Mouse (Mus musculus): Measurements from ENCODE around the gene Gpr18. TPM values are rescaled to one million over a fixed set of nuclear protein-coding genes. Genes with fewer than 3 reads are reported as not detected.

The Gpr18 gene
- polyA plus RNA-seq, 1 experiment from 2014 or later = 0.21 TPM

- H3K9ac ChIP-seq = no peak overlapping the region
- 0 out of 2 replicates have a peak, but pooled peaks cover 4% of the 10 kb centered on the region for H3K36me3 ChIP-seq
- 0 out of 2 replicates have a peak, but pooled peaks have one; percentile 34 for ATAC-seq (replicated peaks; ENCODE audit: insufficient number of reproducible peaks, insufficient read depth, low FRiP score, low read depth)
- no peak overlapping the region for H3K4me3 ChIP-seq
- H3K9me3 ChIP-seq (replicated peaks) = no peaks in the 10 kb centered on the region
- H3K27me3 ChIP-seq = no peaks in the 10 kb centered on the region
- no peak overlapping the region for H3K4me2 ChIP-seq
- peaks cover 19% of the 10 kb centered on the region for H3K4me1 ChIP-seq (replicated peaks)
- WGBS = 64% methylated on average over 12 of the region's 12 CpGs
- H3K27ac ChIP-seq = peak overlapping the region; percentile 3; the same call in 1 of the 2 replicates
These were observed 5.0 kb upstream of the Gpr18 start for GRCm38 (mm10) chr14:121920511-121921124.

- no peak for ATAC-seq (replicated peaks; ENCODE audit: insufficient number of reproducible peaks, insufficient read depth, low FRiP score, low read depth)
- no peak overlapping the region for H3K4me2 ChIP-seq
- no peak overlapping the region for H3K4me3 ChIP-seq
- no peak overlapping the region for H3K9ac ChIP-seq
- peaks cover 15% of the 10 kb centered on the region for H3K4me1 ChIP-seq (replicated peaks)
- no peaks in the 10 kb centered on the region for H3K9me3 ChIP-seq (replicated peaks)
- H3K27me3 ChIP-seq = no peaks in the 10 kb centered on the region
- no peak overlapping the region for H3K27ac ChIP-seq
- 26% methylated on average over 3 of the region's 3 CpGs for WGBS
- 0 out of 2 replicates have a peak, but pooled peaks cover 4% of the 10 kb centered on the region for H3K36me3 ChIP-seq
These were observed 4.2 kb upstream of the Gpr18 start for GRCm38 (mm10) chr14:121919752-121920151.

GRCm38 (mm10) chr14:121918266-121918665 is 2.7 kb upstream of the Gpr18 start:
- H3K27me3 ChIP-seq = no peaks in the 10 kb centered on the region
- peaks cover 14% of the 10 kb centered on the region for H3K4me1 ChIP-seq (replicated peaks)
- H3K4me3 ChIP-seq = no peak overlapping the region
- H3K4me2 ChIP-seq = no peak overlapping the region
- no peak overlapping the region for H3K9ac ChIP-seq
- no peak for ATAC-seq (replicated peaks; ENCODE audit: insufficient number of reproducible peaks, insufficient read depth, low FRiP score, low read depth)
- 0 out of 2 replicates have a peak, but pooled peaks cover 4% of the 10 kb centered on the region for H3K36me3 ChIP-seq
- no peak overlapping the region for H3K27ac ChIP-seq
- 68% methylated on average over 3 of the region's 3 CpGs for WGBS
- H3K9me3 ChIP-seq (replicated peaks) = no peaks in the 10 kb centered on the region

- Histone ChIP-seq H3K4me1 (replicated peaks) (peaks cover 14% of the 10 kb centered on the region), H3K9me3 (replicated peaks) (no peaks in the 10 kb centered on the region), H3K27ac (no peak overlapping the region; the same call in 1 of the 2 replicates), H3K27me3 (no peaks in the 10 kb centered on the region), H3K4me2 (no peak overlapping the region), H3K4me3 (no peak overlapping the region), H3K36me3 (0 out of 2 replicates have a peak, but pooled peaks cover 6% of the 10 kb centered on the region), H3K9ac (no peak overlapping the region)
- 85% methylated on average over 6 of the region's 6 CpGs for WGBS
- no peak for ATAC-seq (replicated peaks; ENCODE audit: insufficient number of reproducible peaks, insufficient read depth, low FRiP score, low read depth)
These were observed 922 bp upstream of the Gpr18 start for GRCm38 (mm10) chr14:121916311-121917094.

GRCm38 (mm10) chr14:121915143-121915542 is 438 bp downstream of the Gpr18 start:
- ATAC-seq (replicated peaks; ENCODE audit: insufficient number of reproducible peaks, insufficient read depth, low FRiP score, low read depth) = no peak
- Histone ChIP-seq H3K9me3 (replicated peaks) (no peaks in the 10 kb centered on the region), H3K36me3 (0 out of 2 replicates have a peak, but pooled peaks cover 6% of the 10 kb centered on the region), H3K4me2 (no peak overlapping the region), H3K27ac (no peak overlapping the region), H3K4me1 (replicated peaks) (peaks cover 2% of the 10 kb centered on the region), H3K4me3 (no peak overlapping the region), H3K9ac (no peak overlapping the region), H3K27me3 (no peaks in the 10 kb centered on the region)
- WGBS = 87% methylated on average over 5 of the region's 5 CpGs

- ATAC-seq (replicated peaks; ENCODE audit: insufficient number of reproducible peaks, insufficient read depth, low FRiP score, low read depth) = no peak
- H3K36me3 ChIP-seq = peaks cover 16% of the 10 kb centered on the region; the same call in 1 of the 2 replicates
- H3K9ac ChIP-seq = no peak overlapping the region
- H3K4me3 ChIP-seq = no peak overlapping the region
- H3K4me1 ChIP-seq (replicated peaks) = no peaks in the 10 kb centered on the region
- no peak overlapping the region for H3K27ac ChIP-seq
- H3K4me2 ChIP-seq = no peak overlapping the region
- 86% methylated on average over 7 of the region's 7 CpGs for WGBS
- no peaks in the 10 kb centered on the region for H3K27me3 ChIP-seq
- no peaks in the 10 kb centered on the region for H3K9me3 ChIP-seq (replicated peaks)
These were observed 3.1 kb downstream of the Gpr18 start for GRCm38 (mm10) chr14:121912501-121912900.

- 89% methylated on average over 6 of the region's 6 CpGs for WGBS
- H3K9ac ChIP-seq = no peak overlapping the region
- H3K27ac ChIP-seq = no peak overlapping the region
- H3K4me3 ChIP-seq = no peak overlapping the region
- H3K27me3 ChIP-seq = no peaks in the 10 kb centered on the region
- H3K9me3 ChIP-seq (replicated peaks) = no peaks in the 10 kb centered on the region
- no peak overlapping the region for H3K4me2 ChIP-seq
- peaks cover 3% of the 10 kb centered on the region for H3K4me1 ChIP-seq (replicated peaks)
- no peak for ATAC-seq (replicated peaks; ENCODE audit: insufficient number of reproducible peaks, insufficient read depth, low FRiP score, low read depth)
- H3K36me3 ChIP-seq = peaks cover 24% of the 10 kb centered on the region; the same call in 1 of the 2 replicates
These were observed 5.7 kb downstream of the Gpr18 start for GRCm38 (mm10) chr14:121909868-121910267.

- H3K36me3 ChIP-seq = peaks cover 24% of the 10 kb centered on the region; the same call in 1 of the 2 replicates
- ATAC-seq (replicated peaks; ENCODE audit: insufficient number of reproducible peaks, insufficient read depth, low FRiP score, low read depth) = no peak
- WGBS = 86% methylated on average over 11 of the region's 11 CpGs
These were observed 8.4 kb downstream of the Gpr18 start for GRCm38 (mm10) chr14:121906992-121907681.

GRCm38 (mm10) chr14:121906341-121906991 is 9.1 kb downstream of the Gpr18 start:
- no peak overlapping the region for H3K27ac ChIP-seq
- WGBS = 73% methylated on average over 8 of the region's 8 CpGs
- H3K4me2 ChIP-seq = no peak overlapping the region
- no peak for ATAC-seq (replicated peaks; ENCODE audit: insufficient number of reproducible peaks, insufficient read depth, low FRiP score, low read depth)
- H3K4me3 ChIP-seq = no peak overlapping the region
- H3K27me3 ChIP-seq = no peaks in the 10 kb centered on the region
- H3K9me3 ChIP-seq (replicated peaks) = no peaks in the 10 kb centered on the region
- peaks cover 22% of the 10 kb centered on the region; the same call in 1 of the 2 replicates for H3K36me3 ChIP-seq
- peaks cover 10% of the 10 kb centered on the region for H3K4me1 ChIP-seq (replicated peaks)
- no peak overlapping the region for H3K9ac ChIP-seq

More at GRCm38 (mm10) chr14:121906992-121907681, 8.4 kb downstream of the Gpr18 start:
- no peak overlapping the region for H3K4me2 ChIP-seq
- no peak overlapping the region for H3K4me3 ChIP-seq
- no peaks in the 10 kb centered on the region for H3K27me3 ChIP-seq
- no peaks in the 10 kb centered on the region for H3K9me3 ChIP-seq (replicated peaks)
- peaks cover 10% of the 10 kb centered on the region for H3K4me1 ChIP-seq (replicated peaks)
- H3K27ac ChIP-seq = no peak overlapping the region
- H3K9ac ChIP-seq = no peak overlapping the region

GRCm38 (mm10) chr14:121904754-121905153 is 10.8 kb downstream of the Gpr18 start:
- peaks cover 22% of the 10 kb centered on the region; the same call in 1 of the 2 replicates for H3K36me3 ChIP-seq
- H3K4me2 ChIP-seq = no peak overlapping the region
- ATAC-seq (replicated peaks; ENCODE audit: insufficient number of reproducible peaks, insufficient read depth, low FRiP score, low read depth) = no peak
- H3K9me3 ChIP-seq (replicated peaks) = no peaks in the 10 kb centered on the region
- no peaks in the 10 kb centered on the region for H3K27me3 ChIP-seq
- H3K4me3 ChIP-seq = no peak overlapping the region
- WGBS = 20% methylated on average over 3 of the region's 3 CpGs
- peaks cover 10% of the 10 kb centered on the region for H3K4me1 ChIP-seq (replicated peaks)
- H3K9ac ChIP-seq = no peak overlapping the region
- H3K27ac ChIP-seq = no peak overlapping the region

Measured in heart, embryonic 15.5 days (tissue).